14 mouse cellular contexts compared by ENCODE assay signal in genomic region chr11:78372610-78373009, GRCm38 (mm10). TPM values are rescaled to one million over a fixed set of nuclear protein-coding genes. Genes with fewer than 3 reads are reported as not detected.
A peak's percentile ranks its signal among the peaks of the same experiment; 100 is the strongest.
DNase-seq lines count a peak whose midpoint lies in the region; TF ChIP-seq lines count a peak whose summit lies in the region.
"Had no signal": no experiment of that assay in that cellular context is flagged by ENCODE, and none has a peak within 500 bp of the region (broad histone marks: within the 10 kb centered on the region; RNA-seq: fewer than 3 reads in every experiment).

No protein-coding gene starts in this region.

- TF ChIP-seq CTCF in heart, adult 2 months (IDR thresholded peaks at IDR 0.05): no peak

- WGBS in heart, adult 2 months: 71% methylated on average over 7 of the region's 7 CpGs

- H3K36me3 ChIP-seq in heart, adult 2 months (ENCODE audit: control insufficient read depth, insufficient read depth, low read length): no peaks in the 10 kb centered on the region

- H3K27ac ChIP-seq in heart, adult 2 months: no peak overlapping the region

- TF ChIP-seq EP300 in heart, adult 2 months (IDR thresholded peaks at IDR 0.05; ENCODE audit: insufficient read depth, low read depth, low read length): no peak

- peak; percentile 33 for DNase-seq in heart, postnatal 4 days
- no peak for DNase-seq in heart, adult 2 months
- peak; percentile 33 for DNase-seq in 3T3-L1 (ENCODE audit: low read depth, low spot score)
- DNase-seq in adrenal gland, adult 18-20 months (ENCODE audit: low spot score in 2 of 2): peak; percentile 55 to 70
- peak; percentile 82 for DNase-seq in kidney, postnatal 10 days
- no peak for DNase-seq in thymus, postnatal 10 days (ENCODE audit: low spot score in 2 of 2)
- no peak for DNase-seq in spleen, postnatal 10 days (ENCODE audit: low spot score in 2 of 2)
- DNase-seq: thymus, postnatal 36 days had no signal

- H3K27me3 ChIP-seq in heart, adult 2 months (ENCODE audit: control insufficient read depth, insufficient read depth, low read length): no peaks in the 10 kb centered on the region

- TF ChIP-seq POLR2A in heart, adult 2 months (IDR thresholded peaks at IDR 0.05; ENCODE audit: insufficient read depth, low read depth, low read length): no peak

- H3K4me3 ChIP-seq in heart, adult 2 months: no peak overlapping the region
- H3K4me3 ChIP-seq: erythroblast, embryonic 14.5 days had no signal

- no peaks in the 10 kb centered on the region for H3K4me1 ChIP-seq in heart, adult 2 months (ENCODE audit: control insufficient read depth, insufficient read depth, low read length)

- intact Hi-C loops in heart, adult 2 months (cut with DNase I): no loop called here

- H3K79me2 ChIP-seq in heart, adult 2 months (replicated peaks; ENCODE audit: control insufficient read depth, insufficient read depth, low read length): no peaks in the 10 kb centered on the region

- H3K9ac ChIP-seq in heart, adult 2 months (ENCODE audit: low read depth, low read length): no peak overlapping the region

RNA-seq across cellular contexts. Expression of gene Foxn1, which starts 13.7 kb away (rescaled TPM):
- total RNA-seq in heart, postnatal 4 days (2021): not detected
- total RNA-seq in heart, adult 2 months (2021): not detected
- polyA plus RNA-seq in heart, adult 2 months (2012; rRNA removed): not detected in 2 replicates
- under 1 TPM; 0.19 to 0.20 TPM for total RNA-seq in adrenal gland, adult 18-20 months (2021)
- total RNA-seq: gastrocnemius, adult 8-10 months; layer of hippocampus, postnatal 14 days had no signal
- polyA plus RNA-seq: erythroblast, embryonic 14.5 days; hindbrain, embryonic 16.5 days; midbrain, embryonic 16.5 days had no signal

RNA-seq across cellular contexts. Expression of gene Unc119, which starts 29.3 kb away (rescaled TPM):
- total RNA-seq in heart, postnatal 4 days (2021): 10 to 100 TPM; 13.5 to 14.6 TPM
- total RNA-seq in heart, adult 2 months (2021): 1 to 10 TPM; 4.6 to 4.9 TPM
- polyA plus RNA-seq in heart, adult 2 months (2012; rRNA removed): 16.8 and 17.8 TPM in 2 replicates
- 10 to 100 TPM; 25.8 to 29.0 TPM for total RNA-seq in adrenal gland, adult 18-20 months (2021)

RNA-seq across cellular contexts. Expression of gene Pigs, which starts 44.4 kb away (rescaled TPM):
- 10 to 100 TPM; 27.0 to 27.2 TPM for total RNA-seq in heart, postnatal 4 days (2021)
- total RNA-seq in heart, adult 2 months (2021): 10 to 100 TPM; 20.7 to 25.4 TPM
- polyA plus RNA-seq in heart, adult 2 months (2012; rRNA removed): 39.7 and 47.1 TPM in 2 replicates
- total RNA-seq in adrenal gland, adult 18-20 months (2021): 10 to 100 TPM; 56.2 to 62.4 TPM

RNA-seq across cellular contexts. Expression of gene Slc13a2, which starts 49.4 kb away (rescaled TPM):
- total RNA-seq in heart, postnatal 4 days (2021): not detected
- not detected for total RNA-seq in heart, adult 2 months (2021)
- polyA plus RNA-seq in heart, adult 2 months (2012; rRNA removed): 0.23 TPM in 1 of 2 replicates, not detected in the other
- not detected for total RNA-seq in adrenal gland, adult 18-20 months (2021)
- total RNA-seq: gastrocnemius, adult 8-10 months; layer of hippocampus, postnatal 14 days had no signal
- polyA plus RNA-seq: cortical plate, adult 2 months; erythroblast, embryonic 14.5 days; hindbrain, embryonic 16.5 days; midbrain, embryonic 16.5 days had no signal

RNA-seq across cellular contexts. Expression of gene Aldoc, which starts 49.8 kb away (rescaled TPM):
- 1 to 10 TPM; 3.3 to 3.6 TPM for total RNA-seq in heart, postnatal 4 days (2021)
- under 1 TPM; 0.73 to 0.80 TPM for total RNA-seq in heart, adult 2 months (2021)
- polyA plus RNA-seq in heart, adult 2 months (2012; rRNA removed): 0.45 and 0.56 TPM in 2 replicates
- total RNA-seq in adrenal gland, adult 18-20 months (2021): 10 to 100 TPM; 20.8 to 26.9 TPM

Comparison
In these comparisons a context has a peak if more than half of its experiments do, and no peak if none do; other contexts are left out.
1. DNase-seq: peak in heart, postnatal 4 days (single experiment), 3T3-L1 (single experiment), adrenal gland, adult 18-20 months (2 of 2) and kidney, postnatal 10 days (single experiment); none in heart, adult 2 months (0 of 2), thymus, postnatal 10 days (0 of 2) and spleen, postnatal 10 days (0 of 2).